Mouse (Mus musculus) forebrain, postnatal 0 days (tissue): ENCODE measurements around the gene Tcea2. TPM values are rescaled to one million over a fixed set of nuclear protein-coding genes. Genes with fewer than 3 reads are reported as not detected.
A peak's percentile ranks its signal among the peaks of the same experiment; 100 is the strongest.

ENCODE experiments used
- ATAC-seq: fragments of 200-750 bp; cut with Nextera tagmentation; 2 replicates; pipeline ENCODE4 v1.8.0; 2017; ENCODE audit warnings: mild to moderate bottlenecking, moderate library complexity
- DNase-seq: peaks from one replicate; pipeline ENCODE4 v3.0.0-alpha.2; 2015
- H3K27ac ChIP-seq: fragments of 300-500 bp; sonication (generic); 2 replicates; pipeline ENCODE4 v1.5.1; 2014; ENCODE audit warnings: low read depth, mild to moderate bottlenecking, antibody characterized with exemption, low read length, moderate library complexity, mixed read lengths
- H3K27me3 ChIP-seq: fragments of 300-500 bp; sonication (generic); 2 replicates; pipeline ENCODE4 v1.6.1; 2014; ENCODE audit warnings: mild to moderate bottlenecking, low read length, mixed read lengths; ENCODE audit not compliant: insufficient read depth
- H3K36me3 ChIP-seq: fragments of 300-500 bp; sonication (generic); 2 replicates; pipeline ENCODE4 v1.6.1; 2014; ENCODE audit warnings: mild to moderate bottlenecking, moderate library complexity; ENCODE audit not compliant: insufficient read depth
- H3K4me1 ChIP-seq: fragments of 300-500 bp; sonication (generic); 2 replicates; pipeline ENCODE4 v1.6.1; 2014; ENCODE audit warnings: antibody characterized with exemption; ENCODE audit not compliant: insufficient read depth
- H3K4me2 ChIP-seq: fragments of 300-500 bp; sonication (generic); 2 replicates; pipeline ENCODE4 v1.6.1; 2014; ENCODE audit warnings: low read depth, mild to moderate bottlenecking, moderate library complexity
- H3K4me3 ChIP-seq: fragments of 300-500 bp; sonication (generic); 2 replicates; pipeline ENCODE4 v1.5.1; 2014; ENCODE audit warnings: low read depth, low read length, mixed read lengths
- H3K9ac ChIP-seq: fragments of 300-500 bp; sonication (generic); 2 replicates; pipeline ENCODE4 v1.6.1; 2014; ENCODE audit warnings: mild to moderate bottlenecking
- H3K9me3 ChIP-seq: fragments of 300-500 bp; sonication (generic); 2 replicates; pipeline ENCODE4 v1.6.1; 2016; ENCODE audit warnings: low read length
- CTCF ChIP-seq: sonication (generic); IDR thresholded peaks from 2 replicates; pipeline ENCODE4 v1.5.1; 2016; ENCODE audit warnings: antibody characterized with exemption, control low read depth, low read depth
- WGBS: fragments of 180-500 bp; shearing (Covaris S2); extraction: QIAGEN DNeasy Blood & Tissue Kit; methylation state at CpG from one replicate; pipeline ENCODE4 v1.1.7; 2014; 5-methylcytosine and 5-hydroxymethylcytosine counted together
- polyA plus RNA-seq: library from polyadenylated mRNA; unstranded; fragments of >200 nt; fragmentation: Nextera tagmentation; extraction: Ambion mirVana; gene quantifications from 2 replicates; pipeline ENCODE4 v1.2.1, GENCODE M21; 2015
- total RNA-seq: library from RNA; depleted of rRNA; stranded (reverse); fragments of >200 nt; gene quantifications from 2 replicates; pipeline ENCODE4 v1.2.3, GENCODE M21; 2014

The Tcea2 gene
- total and polyA plus RNA-seq, 2 experiments from 2014 or later, result 55.6 to 57.5 TPM

DNA sequence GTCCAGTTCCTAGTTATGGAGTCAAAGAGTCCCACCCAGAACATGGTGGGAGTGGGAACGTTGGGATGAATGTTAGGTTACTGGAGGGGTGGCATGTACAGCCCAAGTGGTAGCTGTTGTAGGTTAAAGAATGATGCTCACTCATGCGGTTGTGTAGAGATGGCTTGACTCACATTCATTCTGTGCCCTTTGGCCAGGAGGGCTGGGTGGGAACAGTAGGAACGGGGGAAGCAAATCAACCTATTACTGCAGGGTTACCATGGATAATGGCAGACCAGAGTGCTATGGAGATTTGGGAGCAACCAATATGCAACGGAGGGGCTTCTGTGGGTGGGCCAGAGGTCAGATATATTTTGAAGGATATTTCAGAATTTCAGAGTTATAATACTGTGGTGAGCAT is 5.2 kb upstream of the Tcea2 start:
- WGBS, result 83% methylated on average over 4 of the region's 4 CpGs
- TF ChIP-seq CTCF, result no peak

DNA sequence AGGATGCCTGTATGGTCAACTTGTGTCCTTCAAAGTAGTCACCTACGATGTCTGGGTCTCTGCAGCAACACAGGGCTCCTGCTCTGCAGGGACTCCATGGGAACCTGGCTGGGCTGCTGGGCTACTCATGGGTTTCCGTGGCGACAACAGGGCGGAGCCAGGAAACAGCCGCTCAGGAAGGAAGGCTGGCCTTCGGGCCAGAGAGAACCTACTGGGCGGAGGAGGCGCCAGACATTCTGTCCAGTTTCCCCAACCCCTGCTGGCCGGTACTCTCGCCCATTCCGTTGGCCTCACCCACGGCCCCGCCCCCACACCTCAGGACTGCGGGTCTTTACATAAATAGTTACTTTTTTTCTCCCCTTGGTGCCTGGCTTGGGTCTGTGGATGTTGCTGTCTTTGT is 4.7 kb upstream of the Tcea2 start:
- Histone ChIP-seq H3K36me3 (no peaks in the 10 kb centered on the region), H3K27me3 (peaks cover 35% of the 10 kb centered on the region), H3K9ac (no peak overlapping the region), H3K27ac (0 out of 2 replicates have a peak overlapping the region, but pooled peaks have one; percentile 47), H3K9me3 (no peaks in the 10 kb centered on the region), H3K4me3 (no peak overlapping the region), H3K4me2 (peak overlapping the region; percentile 30), H3K4me1 (0 out of 2 replicates have a peak, but pooled peaks cover 8% of the 10 kb centered on the region)
- TF ChIP-seq CTCF, result no peak
- 8% methylated on average over 14 of the region's 14 CpGs for WGBS
- DNase-seq, result peak; percentile 59
- ATAC-seq, result peak; percentile 32; the same call in 1 of the 2 replicates

More for the DNA sequence above, 5.2 kb upstream of the Tcea2 start:
- ATAC-seq (no peak), DNase-seq (no peak)
- Histone ChIP-seq H3K36me3 (no peaks in the 10 kb centered on the region), H3K4me1 (0 out of 2 replicates have a peak, but pooled peaks cover 8% of the 10 kb centered on the region), H3K9ac (no peak overlapping the region), H3K27ac (no peak overlapping the region; the same call in 1 of the 2 replicates), H3K9me3 (no peaks in the 10 kb centered on the region), H3K4me3 (no peak overlapping the region), H3K27me3 (peaks cover 40% of the 10 kb centered on the region), H3K4me2 (no peak overlapping the region)

DNA sequence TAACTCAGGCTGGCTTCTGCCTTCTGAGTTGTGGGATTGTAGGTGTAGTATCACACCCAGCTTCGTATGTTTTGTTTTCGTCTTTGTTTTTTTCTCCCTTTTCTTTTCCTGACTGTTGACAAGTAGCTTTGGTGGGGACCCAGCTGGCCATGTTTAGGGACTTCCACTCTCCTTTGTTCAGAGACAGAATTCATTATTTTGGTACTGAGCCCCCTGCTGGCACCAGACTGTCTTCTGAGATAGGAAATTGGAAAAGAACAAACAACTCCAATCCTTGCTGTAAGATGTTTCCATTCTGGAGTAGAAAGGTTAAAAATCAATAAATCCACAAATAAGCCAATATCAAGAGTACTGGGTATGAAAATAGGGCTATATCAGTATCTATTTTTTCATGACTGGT is 3.7 kb upstream of the Tcea2 start:
- ATAC-seq (no peak), DNase-seq (peak; percentile 72)
- Histone ChIP-seq H3K4me2 (no peak overlapping the region), H3K4me3 (no peak overlapping the region), H3K9ac (no peak overlapping the region), H3K27ac (peak overlapping the region; percentile 47), H3K36me3 (no peaks in the 10 kb centered on the region), H3K27me3 (peaks cover 25% of the 10 kb centered on the region), H3K4me1 (peaks cover 14% of the 10 kb centered on the region), H3K9me3 (no peaks in the 10 kb centered on the region)
- TF ChIP-seq CTCF, result peak; percentile 52
- WGBS, result 29% methylated on average over 2 of the region's 2 CpGs

DNA sequence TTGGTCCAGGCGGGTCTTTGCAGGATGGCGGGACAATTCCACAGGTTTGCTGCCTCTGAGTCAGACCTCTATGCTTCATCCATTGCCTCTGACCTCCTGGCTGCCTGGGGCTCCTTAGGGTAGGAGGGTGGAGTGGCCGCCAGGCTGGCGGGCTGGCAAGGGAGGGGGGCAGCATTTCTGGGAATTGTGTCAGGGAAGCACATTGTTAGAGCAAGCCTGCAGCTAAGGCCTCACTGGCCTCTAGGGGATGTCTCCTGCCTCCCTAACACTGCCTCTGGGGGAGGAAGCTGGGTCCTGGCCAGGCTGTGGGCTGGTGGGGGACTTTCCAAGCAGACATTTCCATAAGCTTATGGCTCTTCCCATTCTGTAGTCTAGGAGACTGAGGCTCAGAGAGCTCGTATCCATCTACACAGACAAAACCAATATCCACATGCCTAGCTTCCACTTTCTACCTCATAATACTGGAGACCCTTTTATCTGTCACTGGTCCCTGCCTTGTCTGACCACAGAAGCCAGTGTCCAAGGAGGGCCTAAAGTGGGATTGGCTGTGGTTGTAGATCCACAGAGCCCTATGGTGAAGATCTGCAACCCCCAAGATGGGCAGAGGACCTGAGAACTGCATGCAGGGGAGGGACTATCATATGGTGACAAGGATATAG is 2.9 kb upstream of the Tcea2 start:
- 56% methylated on average over 5 of the region's 5 CpGs for WGBS
- Histone ChIP-seq H3K4me1 (peaks cover 19% of the 10 kb centered on the region), H3K9ac (no peak overlapping the region), H3K4me3 (no peak overlapping the region), H3K36me3 (no peaks in the 10 kb centered on the region), H3K27me3 (peaks cover 18% of the 10 kb centered on the region), H3K27ac (no peak overlapping the region), H3K9me3 (no peaks in the 10 kb centered on the region), H3K4me2 (no peak overlapping the region)
- DNase-seq (no peak), ATAC-seq (no peak)
- TF ChIP-seq CTCF, result peak; percentile 38; the same call in 1 of the 2 replicates

DNA sequence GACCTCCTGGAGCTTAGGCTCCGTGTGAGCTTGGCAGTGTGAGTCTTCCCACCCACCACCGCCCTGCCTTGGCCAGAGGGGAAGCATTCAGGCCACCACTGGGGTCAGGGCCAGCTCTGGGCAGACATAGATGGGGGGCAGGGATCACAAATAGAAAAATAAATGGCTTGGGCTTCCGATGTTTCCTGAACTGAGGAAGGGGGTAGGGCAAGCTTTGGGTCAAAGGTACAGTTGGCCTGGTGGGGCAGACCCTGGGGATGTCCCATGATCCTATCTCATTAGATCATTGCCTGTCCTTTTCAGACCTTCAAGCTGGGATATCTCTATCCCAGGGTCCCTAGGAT is 2.4 kb upstream of the Tcea2 start:
- no peak for ATAC-seq
- H3K27me3 ChIP-seq, result peaks cover 13% of the 10 kb centered on the region
- 66% methylated on average over 3 of the region's 3 CpGs for WGBS
- no peak overlapping the region for H3K27ac ChIP-seq
- H3K9me3 ChIP-seq, result no peaks in the 10 kb centered on the region
- H3K36me3 ChIP-seq, result no peaks in the 10 kb centered on the region
- DNase-seq, result no peak
- TF ChIP-seq CTCF, result no peak
- H3K4me1 ChIP-seq, result peaks cover 21% of the 10 kb centered on the region
- H3K4me2 ChIP-seq, result no peak overlapping the region
- no peak overlapping the region for H3K9ac ChIP-seq
- H3K4me3 ChIP-seq, result no peak overlapping the region

DNA sequence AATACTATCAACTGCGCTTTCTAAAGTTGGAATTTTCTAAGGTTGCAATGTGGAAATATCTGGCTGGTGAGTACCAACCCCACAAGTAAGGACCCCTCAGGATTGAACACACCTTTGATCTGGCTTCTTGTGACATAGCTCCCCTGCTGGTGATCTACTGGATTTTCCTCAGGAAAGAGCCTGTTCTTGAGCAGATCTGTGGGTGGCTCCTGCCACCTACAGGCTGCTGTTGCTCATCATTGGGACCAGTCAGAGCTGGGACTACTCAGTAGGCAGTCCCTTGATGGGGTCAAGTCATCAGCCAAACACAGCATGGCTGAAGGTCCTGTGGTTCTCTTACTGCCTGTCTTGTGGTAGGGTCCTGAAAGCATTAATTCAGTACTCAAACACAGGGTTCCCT is 1.3 kb upstream of the Tcea2 start:
- Histone ChIP-seq H3K4me2 (no peak overlapping the region), H3K27ac (no peak overlapping the region), H3K36me3 (peaks cover 2% of the 10 kb centered on the region; the same call in 1 of the 2 replicates), H3K9ac (no peak overlapping the region), H3K4me3 (no peak overlapping the region), H3K4me1 (peaks cover 21% of the 10 kb centered on the region), H3K9me3 (no peaks in the 10 kb centered on the region), H3K27me3 (0 out of 2 replicates have a peak, but pooled peaks cover 3% of the 10 kb centered on the region)
- 47% methylated on average over 1 of the region's 1 CpGs for WGBS
- DNase-seq, result peak; percentile 85
- ATAC-seq, result peak; percentile 75
- TF ChIP-seq CTCF, result peak; percentile 98

DNA sequence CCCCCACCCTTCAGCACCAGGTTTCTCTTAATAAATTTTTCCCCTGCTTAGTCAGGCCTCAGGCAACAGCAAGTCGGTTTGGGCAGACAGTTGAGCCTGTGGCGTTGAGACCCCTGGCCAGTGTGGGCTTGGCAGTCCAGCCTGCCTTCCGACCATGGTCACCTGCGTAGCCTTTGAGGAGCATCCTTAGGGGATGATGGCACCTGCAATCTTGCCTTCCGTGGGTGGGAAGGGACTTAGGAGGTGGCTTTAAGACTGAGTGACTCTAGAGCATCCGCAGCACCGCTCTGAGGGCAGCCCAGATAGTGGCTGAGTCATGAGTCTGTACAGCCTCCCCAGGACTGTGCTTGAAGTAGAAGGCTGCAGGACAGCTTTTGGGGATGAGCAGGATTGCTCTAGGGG is 607 bp downstream of the Tcea2 start:
- H3K36me3 ChIP-seq, result peaks cover 13% of the 10 kb centered on the region
- H3K27me3 ChIP-seq, result no peaks in the 10 kb centered on the region
- H3K4me2 ChIP-seq, result peak overlapping the region; percentile 97
- peak overlapping the region; percentile 72 for H3K4me3 ChIP-seq
- DNase-seq, result peak; percentile 46
- H3K9me3 ChIP-seq, result no peaks in the 10 kb centered on the region
- 12% methylated on average over 7 of the region's 7 CpGs for WGBS
- ATAC-seq, result peak; percentile 60
- no peak for TF ChIP-seq CTCF
- peak overlapping the region; percentile 88 for H3K9ac ChIP-seq
- H3K4me1 ChIP-seq, result peaks cover 15% of the 10 kb centered on the region
- peak overlapping the region; percentile 67 for H3K27ac ChIP-seq
